Mouse (Mus musculus) cerebellum, adult 11-12 months (tissue): ENCODE measurements at regions not wholly inside any gene's neighbourhood (a gene's known extent, or its start where the extent isn't known, plus 50 kb on each side); places are given as distances from the start of the nearest gene placed in this dataset.

Experiments
- DNase-seq: peaks from one replicate; pipeline ENCODE4 v3.0.0; 2022

GRCm38 (mm10) chr12:73830122-73830521, 71.1 kb upstream of the Hif1a start:
- no peak for DNase-seq

- DNase-seq, result no peak
Observed at GRCm38 (mm10) chr12:73830551-73831203, 70.5 kb upstream of the Hif1a start.

GRCm38 (mm10) chr12:73831204-73831595, 70.0 kb upstream of the Hif1a start:
- DNase-seq, result no peak

GRCm38 (mm10) chr12:73831637-73832385, 69.4 kb upstream of the Hif1a start:
- DNase-seq, result peak; percentile 23

GRCm38 (mm10) chr12:73832789-73833188, 68.4 kb upstream of the Hif1a start:
- no peak for DNase-seq

- no peak for DNase-seq
Observed at GRCm38 (mm10) chr12:73836132-73836531, 65.0 kb upstream of the Hif1a start.

- DNase-seq, result no peak
Observed at GRCm38 (mm10) chr12:73837036-73837435, 64.1 kb upstream of the Hif1a start.

GRCm38 (mm10) chr12:73837921-73838320, 63.3 kb upstream of the Hif1a start:
- DNase-seq, result no peak

- DNase-seq, result no peak
Observed at GRCm38 (mm10) chr12:73838330-73838729, 62.8 kb upstream of the Hif1a start.

GRCm38 (mm10) chr12:73842000-73842675, 59.0 kb upstream of the Hif1a start:
- DNase-seq, result no peak

GRCm38 (mm10) chr12:73844782-73845181, 56.4 kb upstream of the Hif1a start:
- no peak for DNase-seq

GRCm38 (mm10) chr12:73846672-73847071, 54.5 kb upstream of the Hif1a start:
- DNase-seq, result no peak

- DNase-seq, result no peak
Observed at GRCm38 (mm10) chr12:73847336-73847735, 53.8 kb upstream of the Hif1a start.

GRCm38 (mm10) chr12:73850831-73851230, 50.3 kb upstream of the Hif1a start:
- no peak for DNase-seq
